Mouse (Mus musculus) T-helper 17 cell (primary cell): ENCODE measurements at regions not wholly inside any gene's neighbourhood (a gene's known extent, or its start where the extent isn't known, plus 50 kb on each side); places are given as distances from the start of the nearest gene placed in this dataset.
"Not testable (repeated sequence)": the region's sequence is repeated elsewhere in the genome, so short reads cannot be mapped to it uniquely, and the experiment has no call there.

Experiments
- in situ Hi-C, 2 experiments: fragments of 300-600 bp; cut with MboI, MseI; formaldehyde crosslinking; loops; 1 replicate in 1 of 2; 2 replicates in 1 of 2; pipeline ENCODE4 v1.15.1; 2025; ENCODE audit warnings: high pct_unique_total_duplicates in 2 of 2

DNA sequence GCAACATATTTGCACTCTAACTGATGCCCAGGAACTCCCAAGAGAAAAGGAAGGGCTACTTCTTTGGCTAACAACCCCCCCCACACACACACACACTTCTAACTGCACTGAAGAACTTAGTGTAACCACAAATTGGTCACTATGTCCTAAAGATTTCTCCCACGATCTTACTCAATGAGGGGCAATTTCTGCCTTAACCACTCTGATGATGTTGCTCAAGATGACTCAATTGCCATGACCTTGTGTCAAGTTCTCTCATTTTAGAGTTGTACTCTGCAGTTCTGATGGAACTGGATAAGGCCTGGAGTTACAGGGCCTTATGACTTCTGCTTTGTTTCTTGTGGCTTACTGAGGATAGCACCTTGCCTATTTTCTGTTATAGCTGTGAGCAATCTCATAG, 81.7 kb downstream of the Sem1 start:
- in situ Hi-C loops, result no loop called here

DNA sequence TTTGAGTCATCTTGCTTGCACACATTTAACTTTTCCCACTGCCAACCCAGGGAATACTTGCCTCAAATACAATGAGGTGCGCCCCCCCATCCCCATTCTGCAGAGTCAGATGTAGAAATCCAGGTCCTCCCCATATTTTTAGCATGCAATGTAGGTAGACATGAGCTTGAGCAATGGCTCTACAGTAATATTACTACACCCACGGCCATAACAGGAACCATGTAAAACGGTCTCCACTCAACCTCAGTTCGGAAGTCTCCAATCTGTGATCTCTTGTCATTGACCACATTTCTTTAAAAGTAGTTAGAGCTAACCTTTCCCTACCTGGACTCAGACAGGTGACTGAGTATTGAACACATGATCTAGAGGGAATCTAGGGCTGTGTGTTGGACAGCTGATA, 82.1 kb downstream of the Sem1 start:
- in situ Hi-C loops, result no loop called here

DNA sequence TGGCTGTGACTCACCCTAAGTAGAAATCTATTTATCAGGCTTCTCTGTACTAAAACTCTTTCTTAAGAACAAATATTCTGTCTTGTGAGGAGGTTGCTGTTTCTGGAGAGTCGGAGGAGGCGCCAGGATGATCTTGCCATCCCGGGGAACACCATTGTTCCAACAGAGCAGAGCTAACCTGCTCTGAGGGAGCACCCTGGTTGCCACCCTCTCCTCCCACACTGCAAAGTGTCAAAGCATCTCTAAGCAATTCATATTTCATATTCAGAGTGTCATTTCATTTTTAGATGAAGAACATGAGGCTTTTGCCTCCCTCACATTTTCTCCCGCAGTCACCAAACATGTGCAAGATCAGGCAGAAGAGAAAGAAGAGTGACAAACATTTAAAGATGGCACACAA, 90.3 kb downstream of the Sem1 start:
- in situ Hi-C loops, result no loop called here

DNA sequence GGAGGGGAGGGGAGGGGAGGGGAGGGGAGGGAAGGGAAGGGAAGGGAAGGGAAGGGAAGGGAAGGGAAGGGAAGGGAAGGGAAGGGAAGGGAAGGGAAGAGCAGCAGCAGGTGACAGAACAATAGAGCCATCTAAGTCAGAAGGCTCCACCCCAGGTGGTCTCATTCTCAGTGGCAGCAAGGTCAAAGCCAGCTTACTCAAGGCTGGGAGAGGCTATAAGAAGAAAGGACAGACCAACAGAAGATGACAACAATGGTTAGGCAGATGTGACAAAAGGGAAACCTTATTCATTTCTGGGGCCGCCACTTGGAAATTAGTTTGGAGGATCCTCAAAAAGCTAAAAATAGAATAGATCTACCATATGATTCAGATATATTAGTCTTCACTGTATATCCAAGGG, 96.9 kb downstream of the Sem1 start:
- in situ Hi-C loops, result not testable (repeated sequence)

DNA sequence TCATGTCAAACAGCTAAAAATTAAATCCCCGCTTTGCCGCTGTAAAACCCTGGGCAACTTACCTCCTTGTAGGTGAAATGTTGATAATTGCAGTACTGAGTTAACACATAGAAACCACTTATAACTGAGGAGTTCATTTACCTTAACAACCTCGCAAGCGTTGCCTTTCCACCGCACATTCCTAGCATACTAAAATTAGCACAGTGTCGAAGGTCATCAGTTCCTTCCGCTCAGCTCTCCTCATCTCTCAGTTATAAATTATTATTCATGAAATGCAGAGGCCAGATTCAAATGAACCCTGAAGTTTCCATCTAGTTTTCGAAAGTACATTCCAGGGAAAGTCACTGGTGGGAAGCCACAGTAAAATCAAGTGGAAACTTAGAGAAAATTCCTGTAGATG, 108.1 kb downstream of the Sem1 start:
- in situ Hi-C loops, result no loop called here

DNA sequence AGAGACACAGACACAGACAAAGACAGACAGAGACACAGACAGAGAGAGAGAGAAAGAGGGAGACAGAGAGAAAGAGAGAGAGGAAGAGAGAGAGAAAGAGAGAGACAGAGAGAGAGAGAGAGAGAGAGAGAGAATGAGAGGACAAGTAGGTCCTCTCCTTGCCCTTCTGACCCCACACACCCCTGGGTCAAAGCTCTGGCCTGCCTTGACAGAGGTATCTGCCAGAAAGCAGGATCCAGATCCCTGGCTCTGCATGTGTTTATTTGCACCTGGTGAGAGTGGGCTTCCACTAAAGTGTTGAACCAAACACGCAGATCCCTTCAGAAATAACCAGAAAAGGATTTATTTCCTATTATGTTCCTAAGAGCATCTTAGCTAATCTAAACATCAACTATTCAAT, 110.9 kb downstream of the Sem1 start:
- in situ Hi-C loops, result no loop called here

DNA sequence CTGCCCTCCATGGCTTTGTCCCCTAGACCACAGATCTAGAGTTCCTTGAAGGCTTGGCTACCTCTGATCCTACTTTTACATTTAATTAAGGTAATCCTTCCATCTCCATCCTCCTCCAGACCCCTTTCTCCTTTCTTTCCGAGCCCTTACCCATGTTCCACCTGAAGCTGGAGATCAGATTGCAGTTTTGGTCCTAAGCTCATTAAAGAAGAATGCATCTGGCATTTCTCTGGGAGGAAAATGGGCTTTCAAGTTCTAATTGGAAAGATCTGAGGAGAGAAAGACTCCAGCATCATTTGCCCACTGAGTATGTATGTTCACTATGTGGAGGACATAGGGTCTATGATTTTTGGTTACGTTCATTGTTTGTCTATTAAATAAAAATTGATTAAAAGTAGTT, 112.2 kb downstream of the Sem1 start:
- in situ Hi-C loops, result no loop called here

DNA sequence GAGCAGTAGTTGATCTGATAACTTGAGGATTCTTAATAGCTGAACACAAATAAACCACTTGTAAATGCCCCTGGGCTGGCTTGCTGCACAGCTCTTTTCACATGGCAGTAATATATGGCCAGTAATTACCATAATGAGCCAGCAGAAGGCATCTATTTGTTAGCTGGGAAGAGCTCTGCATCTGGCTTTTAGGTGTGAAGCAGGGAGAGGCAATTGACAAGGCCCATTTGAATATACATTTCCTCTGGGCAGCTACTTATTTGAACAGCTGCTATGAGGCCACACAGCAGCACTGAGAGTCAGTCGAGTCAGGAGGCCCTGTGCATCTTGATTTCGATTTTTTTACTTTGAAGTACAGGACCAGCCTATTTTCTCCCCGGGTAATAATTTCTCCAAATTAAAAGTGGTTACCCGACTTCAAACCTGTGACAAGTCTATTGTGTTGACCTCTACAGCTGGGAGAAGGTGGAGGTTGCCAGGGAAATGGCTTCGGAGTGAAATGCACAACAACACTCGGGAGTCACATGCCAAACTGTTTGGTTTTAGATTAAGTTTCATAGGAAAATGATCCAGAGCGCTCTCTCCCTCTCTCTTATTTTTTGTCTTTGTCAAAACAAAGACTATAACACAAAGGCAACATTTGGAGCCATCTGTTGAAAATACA, 114.5 kb downstream of the Sem1 start:
- in situ Hi-C loops, result no loop called here

DNA sequence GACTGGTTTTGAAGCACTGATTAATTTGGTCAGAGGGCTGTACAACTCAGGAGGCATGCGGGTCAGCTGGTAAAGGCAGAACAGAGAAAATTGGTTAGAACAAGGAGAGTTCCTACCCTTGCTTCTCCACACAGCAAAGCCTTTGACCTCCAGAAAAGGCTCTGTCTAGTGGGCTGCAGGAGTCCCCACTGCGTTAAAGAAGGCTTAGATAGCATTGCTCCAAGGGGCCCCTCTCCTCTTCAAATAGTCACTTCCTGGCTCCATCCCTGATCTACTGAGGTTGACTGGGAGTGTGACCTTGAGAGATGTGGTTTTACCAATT, 118.6 kb downstream of the Sem1 start:
- in situ Hi-C loops, result no loop called here

DNA sequence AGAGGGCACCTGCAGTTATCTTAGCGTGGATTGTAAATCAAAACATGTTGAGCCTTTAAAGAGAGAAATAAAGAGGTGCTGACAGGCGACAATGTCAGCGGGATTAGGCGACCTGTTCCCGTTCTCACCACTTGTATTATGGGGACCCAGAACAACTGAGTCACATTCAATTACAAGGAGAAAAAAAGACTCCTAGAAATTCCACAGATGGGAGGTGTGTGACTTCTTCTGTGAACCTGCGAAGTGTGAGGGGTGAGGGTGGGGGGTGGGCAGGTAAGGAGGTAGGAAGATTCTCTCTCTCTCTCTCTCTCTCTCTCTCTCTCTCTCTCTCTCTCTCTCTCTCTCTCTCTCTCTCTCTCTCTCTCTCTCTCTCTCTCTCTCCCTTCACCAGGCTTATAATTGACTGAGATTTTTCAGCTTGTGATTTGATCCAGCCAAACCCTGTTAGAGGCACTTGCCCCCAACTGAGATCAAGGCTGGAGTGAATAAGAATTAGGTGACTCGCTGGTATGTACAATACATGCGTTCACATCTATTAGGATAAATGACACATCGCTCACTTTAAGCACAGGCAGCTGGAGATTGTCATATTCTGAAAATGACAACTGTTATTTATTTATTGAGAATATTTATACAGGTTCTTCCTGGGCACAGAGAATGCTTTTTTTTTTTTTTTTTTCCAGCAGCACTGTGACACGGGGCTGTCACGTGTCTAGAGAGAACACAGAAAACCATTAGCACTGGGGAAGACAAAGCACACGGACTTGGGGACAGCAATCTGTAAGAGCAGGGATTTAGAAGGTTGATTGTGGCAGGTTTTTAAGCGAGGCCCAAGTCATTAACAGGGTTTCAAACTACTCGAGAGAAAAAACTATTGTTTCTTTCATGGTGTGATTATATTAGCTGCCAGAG, 119.2 kb downstream of the Sem1 start:
- in situ Hi-C loops, result no loop called here

DNA sequence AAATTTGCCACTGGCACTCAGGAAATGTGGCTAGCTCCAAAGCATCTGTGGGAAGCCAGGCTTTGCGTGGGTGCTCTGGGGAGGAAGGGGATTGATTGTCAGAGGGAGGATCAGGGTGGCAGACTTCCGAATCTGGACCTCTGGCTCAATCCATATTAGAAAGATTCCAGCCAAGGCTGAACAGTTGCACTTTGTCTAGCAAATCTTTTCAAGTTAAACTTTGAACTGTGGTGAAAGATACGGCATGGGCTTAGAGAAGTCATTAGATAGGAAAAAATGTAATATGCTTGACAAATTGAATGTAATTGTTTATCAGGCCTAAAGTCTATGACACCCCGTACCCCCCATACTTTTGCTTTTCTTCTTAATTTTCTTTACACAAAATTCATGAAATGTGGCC, 120.7 kb downstream of the Sem1 start:
- in situ Hi-C loops, result no loop called here

DNA sequence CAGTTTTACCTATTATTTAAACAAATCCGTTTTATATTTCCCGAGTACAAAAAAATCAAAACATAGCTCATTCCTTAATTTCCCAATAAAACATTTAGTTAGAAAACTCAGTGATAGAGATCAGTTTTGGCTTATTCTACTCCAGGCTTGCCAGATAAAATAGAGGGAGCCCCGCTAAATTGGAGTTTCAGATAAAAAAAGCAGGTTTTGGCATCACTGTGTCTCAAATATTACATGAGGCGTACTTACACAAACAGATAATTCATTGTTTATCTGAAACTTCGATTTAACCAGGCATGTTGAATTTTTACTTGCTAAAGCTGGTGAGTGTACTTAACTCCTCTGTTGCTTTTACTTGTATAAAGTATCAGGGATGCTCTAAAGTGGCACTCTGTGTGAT, 121.5 kb downstream of the Sem1 start:
- in situ Hi-C loops, result no loop called here

DNA sequence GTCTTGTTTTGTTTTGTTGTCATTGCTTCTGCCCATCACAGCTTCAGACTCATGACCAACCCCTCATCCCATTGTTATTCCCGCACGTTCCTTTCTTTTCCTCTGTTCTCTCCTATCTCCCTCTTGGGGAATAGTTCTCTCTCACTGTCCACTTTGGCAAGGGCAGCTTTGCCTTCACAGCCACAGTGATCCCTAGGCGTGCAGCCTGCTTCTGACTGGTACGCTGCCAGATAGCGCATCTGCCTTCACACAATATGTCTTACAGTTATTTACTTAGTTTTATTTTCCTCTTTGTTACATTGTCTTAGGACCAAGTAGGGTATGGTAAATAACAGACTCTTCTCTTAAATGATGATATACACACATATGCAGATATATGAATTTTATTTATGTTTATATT, 122.9 kb downstream of the Sem1 start:
- in situ Hi-C loops, result no loop called here

DNA sequence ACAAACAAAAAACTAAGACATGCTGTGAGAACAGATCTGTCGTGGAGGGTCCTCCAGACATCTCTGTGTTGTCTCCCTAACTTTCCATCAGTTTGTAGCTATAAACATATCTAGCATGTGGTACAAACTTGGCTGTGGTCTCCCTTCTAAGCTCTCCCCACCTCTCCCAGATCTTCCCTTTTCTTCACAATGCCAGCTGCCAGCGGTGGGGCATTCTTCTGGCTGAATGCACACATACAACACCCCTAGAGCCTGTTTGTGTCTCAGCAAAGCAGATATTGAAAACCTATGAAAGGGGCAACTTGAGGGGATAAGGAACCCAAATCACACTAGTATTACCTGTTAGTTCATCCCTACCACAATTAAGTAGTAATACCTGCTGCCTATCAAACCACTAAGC, 124.1 kb downstream of the Sem1 start:
- in situ Hi-C loops, result no loop called here

DNA sequence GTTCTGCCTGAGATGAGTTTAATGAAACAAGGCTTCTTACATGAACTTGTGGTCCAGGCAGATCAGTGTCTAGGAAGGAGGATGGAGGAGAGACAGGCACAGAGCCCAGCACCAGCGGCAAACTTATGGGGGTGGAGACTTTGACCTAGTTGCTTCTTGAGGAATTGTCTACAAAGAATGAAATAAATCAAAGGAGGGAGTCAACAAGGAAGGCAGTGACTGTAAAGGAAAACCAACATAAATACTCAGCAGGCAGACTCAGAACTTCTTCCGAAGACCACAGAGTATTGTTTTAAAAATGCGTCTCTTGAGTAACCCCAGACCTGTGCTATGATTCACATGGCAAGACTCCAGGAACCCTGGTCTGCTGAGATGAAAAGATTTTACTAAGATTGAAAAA, 143.6 kb downstream of the Sem1 start:
- in situ Hi-C loops, result no loop called here

DNA sequence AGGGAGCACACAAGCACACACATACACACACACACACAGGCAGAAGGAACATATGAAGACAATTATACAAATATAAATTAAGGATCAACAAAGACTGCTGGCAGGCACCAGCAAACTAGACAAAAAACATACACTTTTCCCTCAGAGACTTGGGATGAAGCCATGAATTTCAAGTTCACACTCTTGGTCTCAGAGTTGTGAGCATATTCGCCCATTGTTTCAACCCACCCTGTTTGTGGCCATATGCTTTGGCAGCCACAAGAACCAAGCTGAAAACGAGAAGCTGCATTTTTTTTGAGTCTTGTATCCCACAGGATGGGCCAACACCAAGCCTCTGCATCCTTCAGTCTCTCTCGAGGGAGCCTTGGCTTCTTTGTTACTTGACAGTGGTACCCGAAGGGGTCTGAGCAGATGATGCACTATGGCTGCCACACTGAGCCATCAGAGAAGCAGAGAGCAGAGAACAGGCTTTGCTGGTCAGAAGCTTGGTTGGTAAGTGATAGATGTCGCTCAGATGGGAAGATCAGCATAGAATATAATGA, 144.1 kb downstream of the Sem1 start:
- in situ Hi-C loops, result no loop called here

DNA sequence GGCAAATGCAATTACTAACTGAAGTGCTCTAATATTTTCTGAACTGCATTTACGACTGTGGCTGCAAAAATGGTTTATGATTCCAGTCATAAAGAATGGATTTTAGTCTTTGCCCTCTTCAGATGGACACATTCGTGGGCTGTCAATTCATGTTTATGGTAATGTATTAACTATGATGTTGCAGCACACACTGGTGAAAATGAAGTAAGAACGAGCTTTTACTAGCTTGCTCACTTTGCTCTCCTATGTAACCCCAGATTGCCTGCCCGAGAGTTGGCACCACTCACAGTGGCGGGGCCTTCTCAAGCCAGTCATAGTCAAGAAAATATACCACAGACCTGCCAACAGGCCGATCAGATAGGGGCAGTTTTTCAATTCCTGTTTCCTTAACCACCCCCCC, 145.3 kb downstream of the Sem1 start:
- in situ Hi-C loops, result no loop called here

DNA sequence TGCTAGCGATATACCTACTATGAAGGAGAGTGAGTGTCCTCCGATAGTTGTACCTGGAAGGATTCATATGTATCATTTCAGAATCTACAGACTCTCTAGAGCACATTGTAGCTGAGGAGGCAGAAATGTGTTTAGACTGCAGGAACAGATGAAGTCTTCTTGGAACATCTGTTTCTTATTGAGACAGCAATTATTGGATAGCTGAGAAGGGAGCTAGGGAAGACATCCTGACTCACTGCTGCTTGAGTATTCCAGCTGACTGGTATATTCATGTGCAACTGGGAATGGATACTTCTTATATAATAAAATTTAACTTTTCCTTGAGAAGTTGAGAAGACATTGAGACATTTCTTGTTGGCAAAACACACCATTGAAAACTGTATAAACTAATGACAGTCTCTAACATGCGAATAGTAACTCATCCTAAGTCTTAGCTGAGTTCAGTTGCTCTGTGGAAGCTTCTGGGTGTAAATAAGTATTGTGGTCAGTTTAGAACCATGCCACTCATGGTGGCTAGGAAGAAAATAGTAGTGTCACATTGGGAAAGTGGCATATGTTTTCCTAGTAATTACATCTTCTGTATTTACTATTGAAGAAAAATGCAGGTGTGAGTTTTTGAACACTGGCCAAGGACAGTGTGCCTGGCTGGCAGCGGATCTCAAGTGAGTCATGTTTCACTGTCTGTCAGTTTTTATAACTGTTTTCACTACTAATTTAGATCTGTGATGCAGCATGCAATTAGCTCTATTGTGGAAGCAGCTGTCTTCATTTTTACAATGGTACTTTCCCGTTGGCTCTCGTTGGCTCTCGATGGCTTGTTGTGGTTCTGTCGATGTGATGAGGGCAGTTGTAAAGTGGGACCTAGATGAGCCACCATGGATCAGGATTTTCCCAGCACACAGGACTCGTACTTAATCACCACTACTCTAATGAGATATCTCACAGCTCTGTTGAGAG, 163.5 kb downstream of the Sem1 start:
- in situ Hi-C loops, result no loop called here

DNA sequence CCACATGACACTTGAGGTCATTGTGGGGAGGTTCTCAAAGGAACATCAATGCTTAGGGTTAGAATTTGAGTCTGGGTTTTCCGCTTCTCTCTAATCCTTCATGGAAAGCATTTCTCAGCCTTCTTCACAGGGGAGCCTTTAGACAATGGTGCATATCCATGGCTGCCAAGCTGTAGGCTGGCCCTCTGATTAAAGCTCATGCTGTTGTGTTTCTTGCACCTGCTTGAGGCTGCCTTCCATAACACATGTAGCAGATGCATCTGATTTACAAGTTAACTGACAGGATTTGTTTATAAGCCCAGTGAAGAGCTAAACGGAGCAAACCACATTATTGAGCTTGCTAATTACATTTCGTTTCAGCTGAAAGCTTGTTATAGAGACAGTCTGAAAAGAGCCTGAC, 180.5 kb downstream of the Sem1 start:
- in situ Hi-C loops, result no loop called here

DNA sequence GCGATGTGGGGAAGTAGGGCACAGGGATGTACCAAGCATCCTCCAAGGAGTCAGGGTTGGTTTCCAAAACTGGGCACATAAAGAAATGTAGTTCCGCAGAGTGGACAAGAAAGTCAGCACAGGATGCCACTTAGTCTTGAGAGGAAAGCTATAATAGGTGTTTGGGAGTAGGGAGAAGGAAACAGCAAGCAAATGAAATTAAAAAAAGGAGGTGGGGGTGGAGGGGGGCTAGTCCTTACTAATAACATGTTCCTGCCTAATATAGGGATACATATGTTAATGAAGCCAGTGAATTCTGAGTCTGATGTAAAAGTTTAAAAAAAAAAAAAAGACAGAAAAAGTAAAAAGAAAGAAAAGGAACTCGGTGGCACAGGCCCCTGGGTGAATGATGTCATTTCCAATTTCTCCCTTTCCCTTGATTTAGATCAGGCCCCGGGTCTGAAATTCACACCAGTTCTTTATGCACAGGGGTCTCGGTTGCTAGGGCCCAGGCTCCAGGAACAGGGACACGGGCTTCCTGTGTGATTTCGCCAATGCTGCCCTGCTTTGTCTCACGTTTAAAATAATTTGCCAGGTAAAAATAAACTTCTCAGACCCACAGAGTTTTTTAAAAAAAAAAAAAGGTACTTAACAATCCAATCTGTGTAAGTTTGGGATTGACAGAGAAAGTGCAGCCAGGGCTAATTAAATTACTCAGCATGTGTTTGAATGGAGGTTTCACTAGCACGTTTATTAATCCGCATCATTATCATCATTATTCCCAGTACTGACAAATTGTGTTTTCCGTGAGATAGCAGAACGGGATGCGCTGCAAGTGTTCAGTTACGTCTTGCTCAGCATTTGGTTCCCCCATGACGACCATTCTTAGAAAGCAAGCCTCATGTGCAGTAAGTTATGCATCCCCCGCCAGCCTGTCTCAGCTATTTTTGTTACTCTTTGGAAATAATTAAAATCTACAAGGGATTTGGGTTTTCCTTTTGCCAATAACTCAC, 172.8 kb upstream of the Slc25a13 start:
- in situ Hi-C loops, result loop anchor here in 1 of 2 experiments (10.0 kb wide), 1 partner anchor 135 kb away; no protein-coding TSS in a partner anchor
